Mouse (Mus musculus): ENCODE results near the gene Crlf1.
A peak's percentile ranks its signal among the peaks of the same experiment; 100 is the strongest.

Gene Crlf1

GRCm38 (mm10) chr8:70468733-70469132, 24.2 kb upstream of the Crlf1 start:
- no peak for DNase-seq (ENCODE audit: low read depth, low spot score)

- DNase-seq (ENCODE audit: low read depth, low spot score), result no peak
These were observed 23.6 kb upstream of the Crlf1 start for GRCm38 (mm10) chr8:70469295-70469916.

GRCm38 (mm10) chr8:70469938-70470337, 23.0 kb upstream of the Crlf1 start:
- DNase-seq (ENCODE audit: low read depth, low spot score), result no peak

- no peak for DNase-seq (ENCODE audit: low read depth, low spot score)
These were observed 21.1 kb upstream of the Crlf1 start for GRCm38 (mm10) chr8:70471856-70472255.

GRCm38 (mm10) chr8:70476333-70477268, 16.4 kb upstream of the Crlf1 start, which contains the start of gene Klhl26:
Klhl26 (minus strand) TSS chr8:70476968.
- peak; percentile 99 for DNase-seq (ENCODE audit: low read depth, low spot score)

GRCm38 (mm10) chr8:70477269-70477982, 15.5 kb upstream of the Crlf1 start:
- peak; percentile 81 for DNase-seq (ENCODE audit: low read depth, low spot score)

- DNase-seq (ENCODE audit: low read depth, low spot score), result no peak
These were observed 11.1 kb upstream of the Crlf1 start for GRCm38 (mm10) chr8:70481908-70482307.

GRCm38 (mm10) chr8:70482943-70483342, 10.0 kb upstream of the Crlf1 start:
- DNase-seq (ENCODE audit: low read depth, low spot score), result no peak

GRCm38 (mm10) chr8:70486191-70486681, 6.7 kb upstream of the Crlf1 start:
- DNase-seq (ENCODE audit: low read depth, low spot score), result no peak

- DNase-seq (ENCODE audit: low read depth, low spot score), result no peak
These were observed 5.9 kb upstream of the Crlf1 start, which contains the start of gene Tmem59l for GRCm38 (mm10) chr8:70486941-70487520. Tmem59l (minus strand) TSS chr8:70487358.

- peak; percentile 50 for DNase-seq (ENCODE audit: low read depth, low spot score)
These were observed 4.8 kb upstream of the Crlf1 start for GRCm38 (mm10) chr8:70487993-70488796.

- no peak for DNase-seq (ENCODE audit: low read depth, low spot score)
These were observed 4.0 kb upstream of the Crlf1 start for GRCm38 (mm10) chr8:70488931-70489470.

- no peak for DNase-seq (ENCODE audit: low read depth, low spot score)
These were observed 3.4 kb upstream of the Crlf1 start for GRCm38 (mm10) chr8:70489576-70489975.

- DNase-seq (ENCODE audit: low read depth, low spot score), result no peak
These were observed 2.7 kb upstream of the Crlf1 start for GRCm38 (mm10) chr8:70490061-70490879.

GRCm38 (mm10) chr8:70490880-70491495, 2.0 kb upstream of the Crlf1 start:
- DNase-seq (ENCODE audit: low read depth, low spot score), result no peak

- no peak for DNase-seq (ENCODE audit: low read depth, low spot score)
These were observed 896 bp downstream of the Crlf1 start for GRCm38 (mm10) chr8:70493692-70494415.

- DNase-seq (ENCODE audit: low read depth, low spot score), result no peak
These were observed 1.5 kb downstream of the Crlf1 start for GRCm38 (mm10) chr8:70494416-70494945.
